Mouse (Mus musculus) embryonic fibroblast, embryonic 13.5 days (primary cell): ENCODE measurements around the gene AC124108.1.

Experiments used
- CTCF ChIP-seq: IDR thresholded peaks from 2 replicates; pipeline ENCODE4 v1.5.1; 2011; ENCODE audit warnings: mild to moderate bottlenecking, control low read depth, low read length, moderate library complexity, borderline replicate concordance; ENCODE audit not compliant: insufficient read depth
- POLR2A ChIP-seq: IDR thresholded peaks from 2 replicates; pipeline ENCODE4 v1.6.1; 2011; ENCODE audit warnings: low read depth, mild to moderate bottlenecking, control low read depth, low read length, moderate library complexity

- TF ChIP-seq CTCF (peak; percentile 91), POLR2A (no peak)
Measured at GRCm38 (mm10) chr1:132157016-132157781, 34.1 kb upstream of the AC124108.1 start.
